Mouse (Mus musculus) stomach, embryonic 14.5 days (tissue): Measurements from ENCODE around the gene Bace2. TPM values are rescaled to one million over a fixed set of nuclear protein-coding genes. Genes with fewer than 3 reads are reported as not detected.

Experiments used
- ATAC-seq: fragments of 200-750 bp; cut with Nextera tagmentation; 2 replicates; pipeline ENCODE4 v1.8.0; 2017; ENCODE audit warnings: low read depth, moderate TSS enrichment; ENCODE audit not compliant: insufficient number of reproducible peaks, insufficient read depth, low FRiP score
- H3K27ac ChIP-seq: fragments of 300-500 bp; sonication (generic); 2 replicates; pipeline ENCODE4 v1.5.1; 2014; ENCODE audit warnings: mild to moderate bottlenecking, low read length, moderate library complexity, mixed read lengths
- H3K27me3 ChIP-seq: fragments of 300-500 bp; sonication (generic); 2 replicates; pipeline ENCODE4 v1.6.1; 2014; ENCODE audit warnings: low read length, control low read depth, mixed read lengths; ENCODE audit not compliant: control insufficient read depth, insufficient read depth
- H3K36me3 ChIP-seq: fragments of 300-500 bp; sonication (generic); 2 replicates; pipeline ENCODE4 v1.6.1; 2014; ENCODE audit warnings: mild to moderate bottlenecking, control low read depth, low read length, moderate library complexity, mixed read lengths; ENCODE audit not compliant: control insufficient read depth, insufficient read depth
- H3K4me1 ChIP-seq: fragments of 300-500 bp; sonication (generic); 2 replicates; pipeline ENCODE4 v1.6.1; 2014; ENCODE audit warnings: low read length, control low read depth, mixed read lengths; ENCODE audit not compliant: control insufficient read depth, insufficient read depth
- H3K4me2 ChIP-seq: fragments of 300-500 bp; sonication (generic); replicated peaks from 2 replicates; pipeline ENCODE4 v1.6.1; 2014; ENCODE audit warnings: low read depth, low read length, control low read depth
- H3K4me3 ChIP-seq: fragments of 300-500 bp; sonication (generic); 2 replicates; pipeline ENCODE4 v1.5.1; 2014; ENCODE audit warnings: low read depth, low read length, control low read depth
- H3K9ac ChIP-seq: fragments of 300-500 bp; sonication (generic); replicated peaks from 2 replicates; pipeline ENCODE4 v1.6.1; 2014; ENCODE audit warnings: low read depth, mild to moderate bottlenecking, control low read depth, low read length, moderate library complexity, mixed read lengths
- H3K9me3 ChIP-seq: fragments of 300-500 bp; sonication (generic); 2 replicates; pipeline ENCODE4 v1.6.1; 2016; ENCODE audit warnings: low read depth, low read length, control low read depth; ENCODE audit not compliant: control insufficient read depth
- WGBS: fragments of 180-500 bp; shearing (Covaris S2); extraction: QIAGEN DNeasy Blood & Tissue Kit; methylation state at CpG from one replicate; pipeline ENCODE4 v1.1.7; 2014; 5-methylcytosine and 5-hydroxymethylcytosine counted together
- polyA plus RNA-seq: library from polyadenylated mRNA; unstranded; fragments of >200 nt; fragmentation: Nextera tagmentation; extraction: Ambion mirVana; gene quantifications from 2 replicates; pipeline ENCODE4 v1.2.1, GENCODE M21; 2014

Bace2 gene
- polyA plus RNA-seq, 1 experiment from 2014 or later, result 89.0 TPM

- no peaks in the 10 kb centered on the region for H3K36me3 ChIP-seq
- no peaks in the 10 kb centered on the region for H3K9me3 ChIP-seq
- ATAC-seq, result no peak
- no peak overlapping the region for H3K4me2 ChIP-seq
- no peak overlapping the region for H3K9ac ChIP-seq
- WGBS, result 85% methylated on average over 2 of the region's 2 CpGs
- H3K4me1 ChIP-seq, result no peaks in the 10 kb centered on the region
- no peaks in the 10 kb centered on the region for H3K27me3 ChIP-seq
- H3K27ac ChIP-seq, result no peak overlapping the region
- no peak overlapping the region for H3K4me3 ChIP-seq
These were observed 27.9 kb upstream of the Bace2 start for GRCm38 (mm10) chr16:97328602-97329001.

DNA sequence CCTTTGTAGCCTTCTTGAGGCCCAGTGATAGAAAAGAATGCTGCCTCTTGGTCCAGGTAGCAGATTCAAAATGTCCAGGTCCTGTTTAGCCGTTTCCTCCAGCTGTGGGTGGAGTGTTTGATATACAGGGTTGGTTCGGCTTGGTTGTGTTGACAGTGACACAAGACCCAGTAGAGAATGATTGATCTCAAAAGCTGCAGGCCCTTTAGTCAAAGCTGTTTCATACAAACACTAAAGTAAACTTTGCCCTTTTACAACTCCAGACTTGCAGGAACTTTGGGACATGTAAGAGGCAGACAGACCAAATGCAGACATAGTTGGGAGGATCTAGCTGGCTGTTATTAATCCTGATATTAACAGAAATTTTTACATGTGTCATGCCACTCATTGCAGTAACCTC lies 3.5 kb upstream of the Bace2 start:
- Histone ChIP-seq H3K9me3 (no peaks in the 10 kb centered on the region), H3K4me1 (no peaks in the 10 kb centered on the region), H3K4me2 (no peak overlapping the region), H3K27ac (peak overlapping the region; percentile 27; the same call in 1 of the 2 replicates), H3K36me3 (no peaks in the 10 kb centered on the region), H3K9ac (no peak overlapping the region), H3K4me3 (no peak overlapping the region), H3K27me3 (0 out of 2 replicates have a peak, but pooled peaks cover 3% of the 10 kb centered on the region)
- no peak; the same call in 1 of the 2 replicates for ATAC-seq
- 43% methylated on average over 2 of the region's 2 CpGs for WGBS

- Histone ChIP-seq H3K4me2 (no peak overlapping the region), H3K36me3 (no peaks in the 10 kb centered on the region), H3K27ac (no peak overlapping the region), H3K4me3 (no peak overlapping the region), H3K27me3 (0 out of 2 replicates have a peak, but pooled peaks cover 3% of the 10 kb centered on the region), H3K4me1 (no peaks in the 10 kb centered on the region), H3K9ac (no peak overlapping the region), H3K9me3 (no peaks in the 10 kb centered on the region)
- no peak for ATAC-seq
- 45% methylated on average over 2 of the region's 2 CpGs for WGBS
These were observed 1.9 kb upstream of the Bace2 start for GRCm38 (mm10) chr16:97354632-97355031.

- no peaks in the 10 kb centered on the region for H3K9me3 ChIP-seq
- peak overlapping the region; percentile 22; the same call in 1 of the 2 replicates for H3K27ac ChIP-seq
- peak overlapping the region; percentile 98 for H3K4me2 ChIP-seq
- peak overlapping the region; percentile 22; the same call in 1 of the 2 replicates for H3K9ac ChIP-seq
- H3K4me3 ChIP-seq, result peak overlapping the region; percentile 53
- H3K4me1 ChIP-seq, result no peaks in the 10 kb centered on the region
- H3K27me3 ChIP-seq, result 0 out of 2 replicates have a peak, but pooled peaks cover 3% of the 10 kb centered on the region
- H3K36me3 ChIP-seq, result no peaks in the 10 kb centered on the region
- peak; percentile 63 for ATAC-seq
- WGBS, result under 1% methylated on average over 25 of the region's 25 CpGs
These were observed 763 bp downstream of the Bace2 start for GRCm38 (mm10) chr16:97357188-97357821.

- WGBS, result 68% methylated on average over 8 of the region's 8 CpGs
- H3K9me3 ChIP-seq, result no peaks in the 10 kb centered on the region
- H3K4me3 ChIP-seq, result no peak overlapping the region
- H3K27me3 ChIP-seq, result no peaks in the 10 kb centered on the region
- no peaks in the 10 kb centered on the region for H3K4me1 ChIP-seq
- no peaks in the 10 kb centered on the region for H3K36me3 ChIP-seq
- no peak overlapping the region for H3K9ac ChIP-seq
- no peak overlapping the region for H3K4me2 ChIP-seq
- peak; percentile 65; the same call in 1 of the 2 replicates for ATAC-seq
- H3K27ac ChIP-seq, result no peak overlapping the region; the same call in 1 of the 2 replicates
These were observed 5.8 kb downstream of the Bace2 start for GRCm38 (mm10) chr16:97362231-97362888.

DNA sequence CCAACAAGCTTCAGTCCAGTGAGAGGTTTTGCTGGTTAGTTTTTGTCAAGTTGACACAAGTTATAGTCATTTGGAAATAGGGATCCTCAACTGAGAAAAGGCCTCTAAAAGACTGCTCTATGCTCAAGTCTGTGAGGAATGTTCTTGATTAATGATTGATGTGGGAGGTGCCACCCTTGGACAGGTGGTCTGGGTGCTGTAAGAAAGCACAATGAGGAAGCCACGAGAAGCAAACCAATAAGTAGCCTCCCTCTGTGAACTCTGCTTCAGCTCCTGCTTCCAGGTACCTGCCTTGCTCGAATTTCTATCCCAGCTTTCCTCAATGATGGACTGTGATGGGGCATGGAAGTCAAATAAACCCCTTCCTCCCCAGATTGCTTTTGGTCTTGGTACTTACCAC lies 9.6 kb downstream of the Bace2 start:
- no peak overlapping the region for H3K4me3 ChIP-seq
- no peak for ATAC-seq
- H3K27ac ChIP-seq, result no peak overlapping the region
- no peaks in the 10 kb centered on the region for H3K9me3 ChIP-seq
- H3K4me1 ChIP-seq, result no peaks in the 10 kb centered on the region
- no peak overlapping the region for H3K4me2 ChIP-seq
- no peaks in the 10 kb centered on the region for H3K27me3 ChIP-seq
- H3K9ac ChIP-seq, result no peak overlapping the region
- WGBS, result 37% methylated on average over 2 of the region's 2 CpGs
- H3K36me3 ChIP-seq, result no peaks in the 10 kb centered on the region

DNA sequence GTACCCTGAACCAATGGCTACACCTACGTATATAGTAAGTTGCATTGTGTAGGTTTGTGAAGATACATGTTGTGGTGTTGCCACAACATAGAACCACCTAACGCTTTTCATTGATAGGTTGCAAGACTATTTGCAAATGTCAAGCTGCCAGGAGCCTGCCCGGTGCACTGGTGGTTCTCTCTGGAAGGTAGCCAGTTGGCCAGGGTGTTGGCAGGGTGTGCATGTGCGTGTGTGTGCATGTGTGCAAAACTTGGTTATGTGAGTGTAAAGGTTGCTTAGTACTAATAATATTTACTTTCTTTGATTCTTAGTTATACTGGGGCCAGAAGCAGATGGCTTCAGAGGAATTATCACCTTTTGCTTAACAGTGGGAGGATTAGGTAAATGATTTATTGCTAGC lies 13.7 kb downstream of the Bace2 start:
- WGBS, result 63% methylated on average over 4 of the region's 4 CpGs
- Histone ChIP-seq H3K4me1 (no peaks in the 10 kb centered on the region), H3K9ac (no peak overlapping the region), H3K27ac (no peak overlapping the region), H3K4me2 (no peak overlapping the region), H3K9me3 (no peaks in the 10 kb centered on the region), H3K27me3 (no peaks in the 10 kb centered on the region), H3K36me3 (no peaks in the 10 kb centered on the region), H3K4me3 (no peak overlapping the region)
- no peak for ATAC-seq

DNA sequence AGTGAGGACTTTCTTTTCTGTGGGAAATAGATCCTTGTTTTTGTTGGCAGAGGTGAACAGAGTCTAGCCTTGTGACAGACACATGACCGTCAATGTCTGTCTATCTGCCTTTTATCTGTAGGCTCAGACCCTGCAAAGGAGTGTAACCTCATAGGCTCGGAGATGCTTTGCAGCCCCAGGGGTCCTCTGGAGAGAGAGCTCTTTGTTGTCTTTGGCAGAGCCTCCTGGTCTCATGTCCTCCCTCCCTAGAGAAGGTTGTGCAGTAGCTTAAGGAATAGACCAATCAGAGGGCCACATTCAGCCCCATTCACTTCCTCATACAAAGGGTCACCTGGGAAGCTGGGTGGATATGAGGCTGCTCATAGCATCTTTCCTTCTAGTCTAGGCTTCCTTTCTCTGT lies 31.4 kb downstream of the Bace2 start:
- H3K36me3 ChIP-seq, result no peaks in the 10 kb centered on the region
- no peaks in the 10 kb centered on the region for H3K27me3 ChIP-seq
- no peaks in the 10 kb centered on the region for H3K9me3 ChIP-seq
- 65% methylated on average over 2 of the region's 2 CpGs for WGBS
- H3K9ac ChIP-seq, result no peak overlapping the region
- peaks cover 3% of the 10 kb centered on the region; the same call in 1 of the 2 replicates for H3K4me1 ChIP-seq
- no peak overlapping the region for H3K4me2 ChIP-seq
- no peak for ATAC-seq
- no peak overlapping the region for H3K4me3 ChIP-seq
- H3K27ac ChIP-seq, result no peak overlapping the region
